Mouse (Mus musculus) small intestine, adult 2 months (tissue): ENCODE results near the gene AI661453.

ENCODE experiments used
- CTCF ChIP-seq: fragments of 200-500 bp; IDR thresholded peaks from 2 replicates; pipeline ENCODE4 v1.5.1; 2012; ENCODE audit warnings: low read depth, mild to moderate bottlenecking, control low read depth, inconsistent platforms, low read length, moderate library complexity, mixed read lengths; ENCODE audit not compliant: insufficient replicate concordance, insufficient read length; ENCODE audit errors: extremely low read depth
- POLR2A ChIP-seq: fragments of 200-500 bp; IDR thresholded peaks from 2 replicates; pipeline ENCODE4 v1.6.1; 2012; ENCODE audit warnings: low read depth, mild to moderate bottlenecking, control low read depth, inconsistent platforms, low read length, moderate library complexity

DNA sequence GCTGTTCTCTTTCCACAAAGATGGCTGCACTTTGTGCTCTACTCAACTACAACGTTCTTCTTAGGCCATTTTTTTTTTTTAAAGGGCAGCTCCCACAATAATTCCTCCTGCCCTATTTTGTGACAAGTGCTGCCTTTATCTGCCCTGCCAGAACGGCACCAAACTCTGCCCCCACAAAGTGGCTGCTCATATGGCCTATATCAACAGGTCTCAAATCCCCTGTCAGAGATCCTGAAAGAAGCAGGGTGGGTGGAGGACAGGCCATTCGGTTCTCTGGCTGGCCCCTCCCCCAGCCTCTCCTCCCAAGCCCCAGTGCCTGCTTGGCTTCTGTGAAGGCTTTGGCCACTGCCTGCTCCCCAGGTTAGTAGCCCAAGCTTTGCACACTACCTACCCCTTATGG is 48.6 kb downstream of the AI661453 start:
- TF ChIP-seq CTCF (no peak), POLR2A (no peak)
